Mouse (Mus musculus): ENCODE data around the gene Kitl. TPM values are rescaled to one million over a fixed set of nuclear protein-coding genes. Genes with fewer than 3 reads are reported as not detected.
A peak's percentile ranks its signal among the peaks of the same experiment; 100 is the strongest.

Gene Kitl
- polyA plus RNA-seq, 1 experiment from 2014 or later, result 15.6 TPM

DNA sequence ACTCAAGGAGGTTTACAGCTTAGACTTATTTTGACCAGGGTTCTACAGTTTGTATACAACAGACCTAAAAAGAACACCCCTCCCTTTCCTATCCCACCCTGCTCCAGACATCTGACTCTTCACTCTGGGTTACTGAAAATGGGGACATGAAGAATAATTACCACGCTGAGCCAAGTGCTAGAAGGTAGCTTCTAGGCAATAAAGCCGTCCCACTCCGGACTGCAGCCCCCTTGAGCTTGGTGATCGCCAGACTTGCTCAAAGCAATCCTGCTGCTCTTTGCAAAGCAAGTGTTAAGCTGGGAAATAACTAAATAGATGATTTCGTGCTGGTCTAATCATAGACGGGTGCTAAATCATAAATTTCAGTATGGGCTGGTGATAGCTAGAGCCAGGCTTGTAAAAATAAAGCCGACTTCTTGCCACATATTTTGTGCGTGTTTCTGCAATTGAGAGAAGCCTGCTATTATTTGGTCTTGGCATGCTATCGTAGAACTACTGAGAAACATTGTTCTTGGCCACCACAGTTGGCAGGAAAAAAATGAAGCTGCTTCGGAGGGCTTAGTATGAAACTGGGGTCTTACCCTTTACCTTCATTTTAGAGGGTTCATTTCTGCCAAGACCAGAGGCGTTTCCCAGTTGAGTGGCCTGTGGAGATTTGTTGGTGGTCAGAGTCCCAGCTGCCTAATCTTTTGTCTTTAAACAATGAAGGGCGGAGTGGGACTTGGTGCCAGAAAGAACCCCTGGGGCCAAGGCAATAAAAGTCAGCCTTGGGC, 50.3 kb downstream of the Kitl start:
- no peaks in the 10 kb centered on the region for H3K9me3 ChIP-seq
- H3K36me3 ChIP-seq (replicated peaks), result no peaks in the 10 kb centered on the region
- DNase-seq (ENCODE audit: extremely low spot score, low spot score), result peak; percentile 33
- H3K27ac ChIP-seq, result no peak overlapping the region
- no peak overlapping the region for H3K4me3 ChIP-seq
- peaks cover 40% of the 10 kb centered on the region for H3K27me3 ChIP-seq (ENCODE audit: poor library complexity, severe bottlenecking)
- 38% methylated on average over 12 of the region's 12 CpGs for WGBS
- H3K4me1 ChIP-seq, result peaks cover 16% of the 10 kb centered on the region

DNA sequence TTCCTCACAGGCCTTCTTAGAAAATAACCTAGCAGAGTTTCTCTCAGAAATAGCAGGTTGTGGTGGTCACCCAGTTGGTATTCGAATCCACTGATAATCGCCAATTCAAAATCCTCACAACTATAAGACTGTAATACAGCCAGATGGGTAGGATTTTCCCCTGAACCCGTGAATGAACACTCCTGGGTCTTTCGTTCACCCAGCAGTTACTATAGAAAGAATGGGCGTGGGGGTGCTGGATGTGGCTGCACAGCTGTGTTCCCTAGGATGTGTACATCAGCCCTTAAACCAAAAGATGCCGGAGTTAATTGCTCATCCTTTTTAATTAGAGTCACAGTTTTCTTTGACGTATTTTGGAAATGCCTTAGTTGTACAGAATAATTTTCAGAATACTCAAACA, 50.9 kb downstream of the Kitl start:
- H3K36me3 ChIP-seq (replicated peaks), result no peaks in the 10 kb centered on the region
- 29% methylated on average over 7 of the region's 7 CpGs for whole genome bisulfite sequencing
- no peak for DNase-seq (ENCODE audit: extremely low spot score, low spot score)
- H3K27ac ChIP-seq, result no peak overlapping the region
- peaks cover 16% of the 10 kb centered on the region for H3K4me1 ChIP-seq
- H3K9me3 ChIP-seq, result no peaks in the 10 kb centered on the region
- H3K4me3 ChIP-seq, result no peak overlapping the region
- peaks cover 40% of the 10 kb centered on the region for H3K27me3 ChIP-seq (ENCODE audit: poor library complexity, severe bottlenecking)

DNA sequence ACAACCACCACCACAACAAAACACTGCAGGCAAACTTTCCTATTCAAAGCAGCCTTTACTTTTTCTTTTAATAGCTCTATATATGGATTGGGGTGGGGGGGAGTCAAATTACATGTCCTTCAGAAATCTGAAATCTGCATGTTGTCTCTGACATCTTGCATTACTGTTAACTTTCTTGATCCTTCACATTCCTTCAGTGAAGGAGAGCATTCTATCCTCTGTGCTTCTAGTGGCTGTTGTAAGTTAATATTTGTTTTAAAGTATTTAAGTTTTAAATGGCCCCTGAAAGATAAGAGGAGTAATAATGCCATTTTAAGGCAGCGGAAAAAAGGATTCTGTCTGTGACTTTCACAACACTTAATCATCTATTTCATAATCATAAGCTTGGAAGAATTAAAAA, 57.2 kb downstream of the Kitl start:
- WGBS, result 98% methylated on average over 1 of the region's 1 CpGs
- Histone ChIP-seq H3K4me3 (no peak overlapping the region), H3K9me3 (no peaks in the 10 kb centered on the region), H3K27me3 (ENCODE audit: poor library complexity, severe bottlenecking) (peaks cover 11% of the 10 kb centered on the region), H3K27ac (no peak overlapping the region), H3K4me1 (0 out of 2 replicates have a peak, but pooled peaks cover 3% of the 10 kb centered on the region), H3K36me3 (replicated peaks) (no peaks in the 10 kb centered on the region)
- DNase-seq (ENCODE audit: extremely low spot score, low spot score), result no peak

DNA sequence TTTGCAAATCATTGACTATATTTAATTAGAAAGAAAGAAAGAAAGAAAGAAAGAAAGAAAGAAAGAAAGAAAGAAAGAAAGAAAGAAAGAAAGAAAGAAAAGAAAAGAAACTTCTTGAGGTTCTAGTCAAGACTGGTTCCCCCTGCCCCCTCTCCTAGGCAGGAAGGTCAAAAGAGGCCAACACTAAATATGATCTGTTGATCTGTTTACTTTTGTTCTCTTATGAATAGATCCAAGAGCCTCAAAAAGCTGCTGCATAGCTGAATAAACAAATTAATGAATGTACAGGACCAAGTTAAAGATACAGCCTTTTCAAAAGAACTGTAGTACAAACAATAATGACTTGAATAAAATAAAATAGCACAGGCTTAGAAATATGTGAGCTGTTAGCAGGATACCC, 57.7 kb downstream of the Kitl start:
- Histone ChIP-seq H3K27me3 (ENCODE audit: poor library complexity, severe bottlenecking) (peaks cover 7% of the 10 kb centered on the region), H3K36me3 (replicated peaks) (no peaks in the 10 kb centered on the region), H3K27ac (no peak overlapping the region), H3K4me1 (0 out of 2 replicates have a peak, but pooled peaks cover 3% of the 10 kb centered on the region), H3K9me3 (no peaks in the 10 kb centered on the region), H3K4me3 (no peak overlapping the region)
- DNase-seq (ENCODE audit: extremely low spot score, low spot score), result no peak

DNA sequence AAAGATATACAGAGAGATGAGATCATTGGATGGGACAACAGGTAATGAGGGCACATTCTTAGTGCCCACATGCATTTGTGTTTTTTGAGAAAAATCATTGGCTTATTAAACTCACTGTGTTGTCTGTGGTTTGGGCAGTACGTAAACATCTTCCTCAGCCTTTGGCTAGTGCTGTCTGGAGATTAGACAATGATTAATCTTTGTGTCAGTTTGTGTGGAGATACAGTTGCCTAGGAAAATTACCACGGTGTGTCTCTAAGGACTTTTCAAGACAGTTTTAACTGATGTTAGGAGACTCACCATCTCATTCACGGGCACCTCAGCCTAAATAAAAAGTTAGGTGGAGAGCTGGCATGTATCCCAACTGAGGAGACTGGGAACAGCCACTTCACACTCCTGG, 85.7 kb downstream of the Kitl start:
- Histone ChIP-seq H3K9me3 (no peaks in the 10 kb centered on the region), H3K27me3 (ENCODE audit: poor library complexity, severe bottlenecking) (no peaks in the 10 kb centered on the region), H3K4me1 (no peaks in the 10 kb centered on the region), H3K36me3 (replicated peaks) (no peaks in the 10 kb centered on the region), H3K27ac (no peak overlapping the region), H3K4me3 (no peak overlapping the region)
- WGBS, result 89% methylated on average over 3 of the region's 3 CpGs
- no peak for DNase-seq (ENCODE audit: extremely low spot score, low spot score)

DNA sequence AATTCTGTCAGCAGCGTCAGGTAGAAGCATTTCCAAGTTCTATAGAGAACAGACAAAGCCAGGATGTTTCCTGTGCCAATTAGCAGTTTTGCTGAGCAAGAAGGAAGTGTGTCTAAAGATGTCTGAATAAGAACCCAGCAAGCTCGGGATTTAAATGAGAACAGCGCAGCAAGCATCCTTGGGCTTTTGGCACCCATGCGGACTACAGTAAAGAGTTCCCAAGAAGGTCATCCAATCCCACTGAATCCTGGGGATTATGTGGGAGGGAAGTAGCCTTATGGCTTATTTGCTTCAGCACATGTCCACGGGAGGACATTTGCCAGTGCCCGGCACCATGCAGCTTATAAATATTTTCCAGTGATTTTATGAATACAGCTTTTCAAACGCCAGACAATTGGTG, 95.8 kb downstream of the Kitl start:
- DNase-seq (ENCODE audit: extremely low spot score, low spot score), result no peak

DNA sequence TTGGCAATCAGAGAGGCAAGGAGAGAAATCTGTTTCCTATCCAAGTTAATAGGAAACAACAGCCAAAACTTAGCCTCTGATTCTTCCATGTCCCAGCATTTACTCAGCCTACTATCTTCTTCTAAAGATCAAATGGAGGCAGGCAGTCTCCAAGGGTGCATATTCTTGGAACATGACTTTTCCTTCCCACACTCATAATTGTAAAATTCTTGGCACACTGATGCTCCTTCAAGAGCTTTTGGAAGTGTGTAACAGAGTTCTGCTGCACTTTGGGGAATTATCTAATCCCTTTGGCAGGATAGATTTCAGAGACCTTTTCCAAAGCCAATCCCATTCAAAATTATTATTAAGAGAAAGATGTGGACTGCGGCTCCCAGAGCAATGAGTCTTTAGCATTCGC, 100.1 kb downstream of the Kitl start:
- Histone ChIP-seq H3K4me3 (no peak overlapping the region), H3K27ac (no peak overlapping the region), H3K27me3 (ENCODE audit: poor library complexity, severe bottlenecking) (no peaks in the 10 kb centered on the region), H3K36me3 (replicated peaks) (no peaks in the 10 kb centered on the region), H3K9me3 (no peaks in the 10 kb centered on the region), H3K4me1 (peaks cover 11% of the 10 kb centered on the region)
- DNase-seq (ENCODE audit: extremely low spot score, low spot score), result no peak
- whole genome bisulfite sequencing, result 96% methylated on average over 2 of the region's 2 CpGs

More for the DNA sequence above, 95.8 kb downstream of the Kitl start:
- H3K27me3 ChIP-seq (ENCODE audit: poor library complexity, severe bottlenecking), result no peaks in the 10 kb centered on the region
- H3K36me3 ChIP-seq (replicated peaks), result no peaks in the 10 kb centered on the region
- WGBS, result 28% methylated on average over 7 of the region's 7 CpGs
- no peaks in the 10 kb centered on the region for H3K9me3 ChIP-seq
- H3K27ac ChIP-seq, result no peak overlapping the region
- no peak overlapping the region for H3K4me3 ChIP-seq
- peaks cover 17% of the 10 kb centered on the region for H3K4me1 ChIP-seq

DNA sequence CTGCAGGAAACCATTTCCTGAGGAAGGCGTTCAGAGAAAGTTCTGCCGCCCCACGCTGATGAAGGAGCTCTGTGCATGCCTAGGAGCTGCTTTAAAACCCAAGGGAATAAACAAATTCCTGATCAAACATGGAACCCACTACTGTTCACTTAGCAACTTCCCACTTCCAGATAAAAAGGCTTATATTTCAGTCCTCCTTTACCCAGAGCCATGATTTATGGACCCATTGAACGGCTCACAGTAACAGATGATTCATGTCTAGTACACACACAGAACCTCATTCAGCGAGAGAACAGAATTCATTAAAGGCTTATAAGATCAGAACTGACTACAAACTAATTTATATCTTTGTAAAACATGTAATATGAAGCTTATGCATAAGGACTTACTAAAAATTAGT, 109.0 kb downstream of the Kitl start:
- no peaks in the 10 kb centered on the region for H3K36me3 ChIP-seq (replicated peaks)
- H3K9me3 ChIP-seq, result no peaks in the 10 kb centered on the region
- H3K27ac ChIP-seq, result no peak overlapping the region
- H3K4me3 ChIP-seq, result no peak overlapping the region
- no peak for DNase-seq (ENCODE audit: extremely low spot score, low spot score)
- H3K4me1 ChIP-seq, result peaks cover 18% of the 10 kb centered on the region
- WGBS, result 96% methylated on average over 5 of the region's 5 CpGs
- no peaks in the 10 kb centered on the region for H3K27me3 ChIP-seq (ENCODE audit: poor library complexity, severe bottlenecking)

DNA sequence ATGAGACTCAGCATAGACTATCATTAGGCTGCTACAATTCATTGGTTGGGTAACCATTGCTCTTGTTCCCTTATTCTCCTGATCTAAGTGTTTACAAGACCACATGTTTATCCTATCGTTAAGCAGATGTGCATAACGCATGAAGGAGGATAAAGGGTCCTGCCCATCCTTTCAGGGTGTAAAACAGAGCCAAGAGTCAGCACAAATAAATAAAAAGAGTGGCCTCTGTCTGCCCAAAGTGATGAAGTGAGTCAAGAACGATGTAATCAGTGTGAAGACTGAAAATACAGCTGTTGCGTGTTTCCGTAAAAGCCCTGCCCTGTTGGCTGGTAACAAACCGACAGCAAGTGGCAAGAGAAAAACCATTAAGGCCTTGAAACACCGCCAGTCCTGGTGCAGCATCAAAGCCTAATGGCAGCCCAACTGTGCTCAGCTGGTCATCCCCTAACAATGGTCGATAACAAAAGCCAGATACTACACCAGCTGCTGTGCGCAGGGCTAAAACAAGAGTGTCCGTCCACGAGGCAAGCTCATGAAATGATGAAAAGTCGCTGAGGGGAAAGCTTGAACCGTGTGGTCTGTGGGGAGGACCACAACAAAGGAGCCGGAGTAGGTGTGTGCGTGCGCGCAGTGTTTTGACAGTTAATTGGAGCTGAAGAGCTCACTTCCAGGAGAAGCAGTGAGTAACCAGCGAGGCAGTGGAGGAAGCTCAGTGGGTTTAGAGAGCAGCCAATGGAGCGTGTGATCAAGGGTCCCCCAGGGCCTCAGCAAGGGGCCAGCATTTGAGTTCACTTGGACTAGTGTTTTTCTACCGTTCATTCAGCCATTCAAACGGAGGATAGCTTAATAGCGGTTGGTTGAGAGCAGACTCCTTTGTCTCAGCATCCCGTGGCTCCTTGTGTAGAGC, 112.7 kb downstream of the Kitl start:
- Histone ChIP-seq H3K4me1 (peaks cover 18% of the 10 kb centered on the region), H3K4me3 (peak overlapping the region; percentile 32), H3K27me3 (ENCODE audit: poor library complexity, severe bottlenecking) (no peaks in the 10 kb centered on the region), H3K36me3 (replicated peaks) (no peaks in the 10 kb centered on the region), H3K9me3 (no peaks in the 10 kb centered on the region), H3K27ac (peak overlapping the region; percentile 84)
- DNase-seq (ENCODE audit: extremely low spot score, low spot score), result peak; percentile 61
- WGBS, result 37% methylated on average over 23 of the region's 23 CpGs

DNA sequence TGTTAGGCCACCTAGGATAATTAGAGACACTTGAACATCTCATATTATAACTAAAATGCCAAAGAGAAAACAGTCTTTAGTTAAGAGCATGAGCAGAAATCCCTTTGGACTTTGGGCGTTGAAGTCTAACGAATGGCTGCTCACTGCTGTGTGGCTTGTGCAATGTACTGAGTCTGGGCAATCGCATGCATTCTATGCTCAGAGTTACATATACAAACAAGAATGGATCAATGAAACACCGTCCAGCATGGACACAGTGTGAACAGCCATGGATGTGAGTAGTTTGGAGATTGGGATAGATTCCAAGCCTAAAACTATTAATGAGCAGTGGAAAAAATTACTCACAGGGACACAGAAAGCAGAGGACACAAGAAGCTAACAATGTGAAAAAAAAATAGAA, 116.2 kb downstream of the Kitl start:
- DNase-seq (ENCODE audit: extremely low spot score, low spot score), result no peak
- no peaks in the 10 kb centered on the region for H3K36me3 ChIP-seq (replicated peaks)
- no peak overlapping the region for H3K27ac ChIP-seq
- WGBS, result 86% methylated on average over 4 of the region's 4 CpGs
- H3K4me3 ChIP-seq, result no peak overlapping the region
- no peaks in the 10 kb centered on the region for H3K27me3 ChIP-seq (ENCODE audit: poor library complexity, severe bottlenecking)
- H3K4me1 ChIP-seq, result peaks cover 18% of the 10 kb centered on the region
- no peaks in the 10 kb centered on the region for H3K9me3 ChIP-seq

DNA sequence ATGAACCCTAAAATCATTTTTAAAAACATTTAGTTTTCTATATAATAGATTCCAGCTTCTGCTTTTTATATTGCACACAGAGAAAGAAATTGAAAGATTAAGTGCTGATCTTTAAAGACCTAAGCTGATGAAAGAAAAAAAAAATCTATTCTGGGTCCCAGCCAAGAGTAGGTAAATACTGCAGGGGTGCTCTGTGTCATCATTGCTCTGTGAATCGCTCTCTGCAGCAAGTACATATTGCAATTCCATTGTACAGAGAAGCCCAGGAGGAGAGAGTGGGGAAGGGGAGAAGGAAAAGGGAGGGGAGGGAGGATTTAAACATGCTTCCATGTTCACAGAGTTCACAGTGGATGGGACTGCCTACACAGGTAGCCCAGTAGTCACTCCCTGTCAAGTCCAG, 116.9 kb downstream of the Kitl start:
- Histone ChIP-seq H3K4me3 (no peak overlapping the region), H3K9me3 (no peaks in the 10 kb centered on the region), H3K4me1 (peaks cover 18% of the 10 kb centered on the region), H3K27me3 (ENCODE audit: poor library complexity, severe bottlenecking) (no peaks in the 10 kb centered on the region), H3K36me3 (replicated peaks) (no peaks in the 10 kb centered on the region), H3K27ac (no peak overlapping the region)
- 100% methylated on average over 1 of the region's 1 CpGs for WGBS
- no peak for DNase-seq (ENCODE audit: extremely low spot score, low spot score)

DNA sequence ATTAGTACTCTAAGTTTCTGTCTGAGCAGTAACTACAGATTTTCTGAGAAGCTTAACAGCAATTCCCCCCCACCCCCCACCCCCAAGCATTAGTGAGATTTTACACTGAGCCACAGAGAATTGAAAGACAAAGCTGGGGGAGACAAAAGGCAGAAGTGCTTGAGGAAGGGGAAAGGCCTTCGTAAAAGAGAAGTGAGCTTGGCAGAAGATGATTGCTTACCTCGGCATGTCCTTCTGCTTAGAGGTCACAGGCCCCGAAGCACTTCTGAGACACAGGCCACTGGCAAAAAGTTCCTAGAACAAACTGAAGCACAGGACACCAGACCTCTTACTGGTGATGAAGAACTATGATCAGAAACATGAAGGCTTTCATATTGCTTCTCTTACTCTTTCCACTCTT, 123.1 kb downstream of the Kitl start:
- Histone ChIP-seq H3K27ac (no peak overlapping the region), H3K4me1 (no peaks in the 10 kb centered on the region), H3K4me3 (no peak overlapping the region), H3K27me3 (ENCODE audit: poor library complexity, severe bottlenecking) (no peaks in the 10 kb centered on the region), H3K36me3 (replicated peaks) (no peaks in the 10 kb centered on the region), H3K9me3 (no peaks in the 10 kb centered on the region)
- DNase-seq (ENCODE audit: extremely low spot score, low spot score), result no peak
- WGBS, result 78% methylated on average over 3 of the region's 3 CpGs

DNA sequence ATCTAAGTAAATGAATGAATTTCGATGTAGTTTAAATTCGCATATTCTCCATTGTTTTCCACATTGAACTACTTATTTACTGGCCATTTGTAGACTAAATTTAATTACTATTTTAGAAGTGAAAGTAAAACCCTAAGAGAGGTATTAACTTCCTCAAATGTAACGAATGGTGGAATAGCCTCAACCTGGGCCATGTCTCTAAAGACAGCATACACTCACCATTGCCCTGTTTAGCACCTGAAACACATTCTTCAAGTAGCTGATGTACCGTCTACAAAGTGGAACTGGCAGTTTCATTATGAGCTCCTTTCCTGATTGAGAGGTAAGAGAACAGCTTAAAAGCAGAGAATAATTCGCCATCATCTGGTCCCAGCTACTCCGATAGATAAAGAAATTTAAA, 132.7 kb downstream of the Kitl start:
- Histone ChIP-seq H3K4me3 (no peak overlapping the region), H3K36me3 (replicated peaks) (no peaks in the 10 kb centered on the region), H3K4me1 (no peaks in the 10 kb centered on the region), H3K27ac (no peak overlapping the region), H3K27me3 (ENCODE audit: poor library complexity, severe bottlenecking) (no peaks in the 10 kb centered on the region), H3K9me3 (no peaks in the 10 kb centered on the region)
- 92% methylated on average over 6 of the region's 6 CpGs for WGBS
- no peak for DNase-seq (ENCODE audit: extremely low spot score, low spot score)

Data from forebrain, embryonic 10.5 days (tissue).